Mouse (Mus musculus): Measurements from ENCODE around the gene Alg13. TPM values are rescaled to one million over a fixed set of nuclear protein-coding genes. Genes with fewer than 3 reads are reported as not detected.
A peak's percentile ranks its signal among the peaks of the same experiment; 100 is the strongest.

Alg13 gene
- 10 to 100 TPM in 1 of 4 experiments, 1 to 10 TPM in 3; 7.4 to 13.6 (median 8.5) TPM for total RNA-seq (2022)

- peak; percentile 65 for DNase-seq
Observed at GRCm38 (mm10) chrX:144317548-144318163, at the start of gene Alg13. Gene Alg13, plus strand, starts transcription at chrX:144317804.

GRCm38 (mm10) chrX:144268606-144269005, 49.0 kb upstream of the Alg13 start:
- DNase-seq, result no peak

DNA sequence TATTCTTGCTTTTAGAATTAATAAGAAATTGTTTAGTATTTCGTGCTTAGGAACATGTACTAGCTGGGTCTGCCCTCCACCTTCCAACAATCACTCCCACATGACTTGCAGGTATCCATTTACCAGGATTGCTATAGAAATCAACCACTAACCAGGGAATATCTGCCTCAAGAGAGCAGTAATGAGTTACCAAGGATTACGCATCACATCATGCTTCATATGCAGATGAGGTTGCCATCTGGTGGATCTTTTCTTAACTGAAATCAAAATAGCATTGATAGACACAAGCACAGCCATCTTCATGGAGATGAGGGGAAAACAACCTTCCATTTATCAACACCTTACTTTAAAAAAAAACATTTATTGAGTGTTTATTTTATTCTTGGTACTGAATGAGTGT, 16.1 kb upstream of the Alg13 start:
- no peak for DNase-seq

DNA sequence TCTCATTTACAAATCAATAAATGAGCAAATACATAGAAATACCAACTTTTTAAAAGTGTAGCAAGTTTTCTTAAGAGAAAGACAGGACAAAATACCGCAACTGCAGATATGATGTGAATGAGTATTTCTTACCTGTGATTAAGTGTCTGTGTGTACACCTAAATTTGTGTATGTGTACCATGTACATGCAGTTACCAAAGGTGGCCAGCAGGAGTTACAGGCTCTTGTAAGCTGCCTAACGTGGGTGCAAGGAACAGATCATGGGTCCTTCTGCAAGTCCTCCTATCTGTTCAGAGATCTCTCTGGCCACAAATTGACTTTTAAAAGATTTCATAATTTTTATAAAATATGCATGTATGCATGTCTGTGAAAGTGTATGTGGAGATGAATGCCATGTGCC, 11.9 kb upstream of the Alg13 start:
- no peak for DNase-seq

- DNase-seq, result no peak
Observed at GRCm38 (mm10) chrX:144314041-144314440, 3.6 kb upstream of the Alg13 start.

DNA sequence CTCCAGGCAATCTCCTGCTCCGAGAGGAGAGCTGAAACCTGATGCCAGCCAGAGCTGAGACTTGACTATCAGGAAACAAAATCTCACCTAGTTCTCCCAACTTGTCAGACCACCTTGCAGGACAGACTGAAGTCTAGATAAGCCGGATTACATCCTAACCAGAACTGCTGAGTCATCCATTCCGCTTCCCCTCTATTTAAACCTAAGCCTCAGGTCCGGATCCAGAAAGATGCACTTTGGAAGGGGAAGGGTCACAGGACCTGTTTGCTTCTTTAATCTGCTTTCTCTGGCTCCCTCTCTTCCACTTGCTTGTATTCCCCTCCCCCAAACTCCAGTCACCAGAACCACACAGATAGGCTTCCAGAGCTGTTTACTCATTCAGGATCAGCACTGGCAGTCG, 2.6 kb upstream of the Alg13 start:
- DNase-seq, result no peak

GRCm38 (mm10) chrX:144316004-144316403, 1.6 kb upstream of the Alg13 start:
- no peak for DNase-seq

DNA sequence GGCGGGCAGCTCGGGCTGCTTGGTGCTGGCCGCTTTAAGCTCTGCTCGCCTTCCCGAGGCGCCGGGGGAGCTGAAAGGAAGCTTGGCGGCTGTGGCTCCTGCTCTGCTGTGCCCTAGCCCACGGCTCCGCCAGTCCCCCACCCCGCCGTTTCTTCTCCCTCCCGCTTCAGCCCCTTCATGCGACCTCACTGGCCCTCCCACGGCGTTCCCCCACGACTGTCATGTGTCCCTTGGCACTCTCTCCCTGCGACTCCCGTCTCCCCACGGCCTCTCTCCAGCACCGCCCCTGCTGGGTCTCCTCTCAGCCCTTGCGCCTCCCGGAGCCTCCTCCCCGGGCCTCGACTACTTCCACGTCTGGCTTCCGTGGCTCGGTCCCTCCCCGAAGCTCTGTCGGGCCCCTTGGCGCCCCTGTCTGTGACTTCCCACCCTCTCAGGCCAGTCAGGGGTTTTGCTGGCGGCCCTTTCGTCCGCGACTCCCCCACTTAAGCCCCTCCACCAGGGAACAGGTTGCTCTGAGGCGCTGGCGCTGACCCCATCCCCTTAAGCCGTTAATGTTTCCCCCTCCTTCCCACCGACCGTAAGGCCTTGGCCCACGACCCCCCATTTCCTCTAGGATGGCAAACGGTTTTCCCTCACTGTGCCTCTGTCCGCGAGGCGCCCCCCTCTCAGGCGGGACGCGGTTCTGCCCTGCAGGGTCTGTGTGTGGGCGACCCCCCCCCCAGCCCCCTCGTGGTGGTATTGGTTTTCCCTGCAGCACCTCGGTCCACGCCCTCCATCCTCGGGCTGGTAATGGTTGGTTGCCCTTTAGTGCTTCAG, 768 bp downstream of the Alg13 start:
- DNase-seq, result peak; percentile 6

DNA sequence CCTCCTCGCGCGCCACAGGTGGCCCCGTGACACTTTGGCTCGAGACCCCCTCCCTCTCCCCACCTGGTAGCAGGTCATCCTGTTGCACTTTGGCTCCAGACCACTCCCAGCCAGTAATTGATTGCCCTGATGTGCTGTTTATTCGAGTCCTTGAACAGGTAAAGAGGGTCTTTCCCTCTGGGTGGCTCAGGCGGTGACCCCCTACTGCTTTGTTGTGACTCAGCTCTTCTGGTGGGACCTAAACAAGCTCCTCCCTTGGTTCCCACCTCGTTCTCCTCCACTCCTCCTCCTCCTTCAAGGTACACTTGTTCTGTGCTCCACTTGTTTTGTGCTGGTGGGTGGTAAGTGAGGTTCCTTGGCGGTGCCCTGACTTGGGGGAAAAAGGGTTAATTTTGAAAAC, 1.8 kb downstream of the Alg13 start:
- no peak for DNase-seq

- no peak for DNase-seq
Observed at GRCm38 (mm10) chrX:144325375-144325774, 7.8 kb downstream of the Alg13 start.

- no peak for DNase-seq
Observed at GRCm38 (mm10) chrX:144335332-144336015, 17.9 kb downstream of the Alg13 start.

GRCm38 (mm10) chrX:144337938-144338337, 20.3 kb downstream of the Alg13 start:
- no peak for DNase-seq

DNA sequence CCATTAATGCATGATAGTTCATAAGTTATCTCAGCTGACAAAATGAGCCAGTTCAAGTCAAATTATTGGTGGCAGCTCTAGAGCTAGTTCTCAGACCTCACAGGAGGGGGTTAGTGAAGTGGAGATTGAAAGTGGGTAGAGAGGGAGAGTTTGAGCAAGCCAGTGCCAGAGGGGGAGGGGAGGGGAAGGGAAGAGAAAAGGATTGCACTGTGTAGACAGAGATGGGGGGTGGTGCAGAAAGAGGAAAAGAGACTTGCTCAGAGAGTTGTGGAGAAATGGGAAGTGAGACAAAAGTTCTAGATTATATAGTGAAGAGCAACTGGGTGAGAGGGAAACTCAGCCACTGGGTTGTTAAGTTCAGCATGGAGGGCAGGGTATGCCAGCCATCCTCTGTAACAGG, 20.8 kb downstream of the Alg13 start:
- no peak for DNase-seq

- DNase-seq, result no peak
Observed at GRCm38 (mm10) chrX:144374196-144374595, 56.6 kb downstream of the Alg13 start.

GRCm38 (mm10) chrX:144403526-144403925, 85.9 kb downstream of the Alg13 start:
- peak; percentile 24 for DNase-seq

DNA sequence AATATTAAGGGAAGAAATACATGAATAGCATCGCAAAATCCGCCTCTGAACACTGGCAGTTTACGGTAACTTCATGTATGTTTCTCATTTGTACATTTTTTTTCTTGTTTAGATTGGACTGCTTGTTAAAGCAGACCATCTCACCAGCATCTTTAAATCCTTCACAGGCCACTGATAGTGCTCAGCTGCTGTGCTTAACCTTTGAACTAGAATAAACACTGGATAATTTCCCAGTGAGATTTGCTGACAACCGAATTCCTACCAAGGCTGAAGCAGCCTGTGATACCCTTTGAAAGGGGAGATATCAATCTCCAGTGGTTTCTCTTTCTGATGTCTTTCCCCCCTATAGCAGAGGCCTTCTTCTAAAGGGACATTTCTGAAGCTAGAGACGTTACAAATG, 90.4 kb downstream of the Alg13 start:
- no peak for DNase-seq

DNA sequence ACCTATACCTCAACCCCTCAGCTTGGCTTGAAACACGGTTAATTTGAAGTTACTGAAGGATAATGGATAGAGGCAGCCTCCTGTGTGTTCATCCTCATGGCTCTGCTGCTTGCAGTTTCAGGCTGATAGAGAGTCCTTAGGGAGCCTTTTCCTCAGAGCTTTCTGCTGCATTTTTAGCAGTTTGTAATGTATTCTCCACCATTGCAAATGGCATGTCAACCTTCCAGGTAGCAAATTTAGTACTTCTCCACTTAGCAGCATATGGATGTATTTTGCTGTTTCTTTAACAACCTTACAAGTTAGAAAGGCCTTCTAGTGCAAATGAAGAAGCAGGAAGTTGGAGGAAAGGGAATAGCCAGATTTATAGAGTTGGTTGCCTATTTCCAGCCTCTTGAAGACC, 102.7 kb downstream of the Alg13 start:
- no peak for DNase-seq

- DNase-seq, result no peak
Observed at GRCm38 (mm10) chrX:144421091-144421490, 103.5 kb downstream of the Alg13 start.

DNA sequence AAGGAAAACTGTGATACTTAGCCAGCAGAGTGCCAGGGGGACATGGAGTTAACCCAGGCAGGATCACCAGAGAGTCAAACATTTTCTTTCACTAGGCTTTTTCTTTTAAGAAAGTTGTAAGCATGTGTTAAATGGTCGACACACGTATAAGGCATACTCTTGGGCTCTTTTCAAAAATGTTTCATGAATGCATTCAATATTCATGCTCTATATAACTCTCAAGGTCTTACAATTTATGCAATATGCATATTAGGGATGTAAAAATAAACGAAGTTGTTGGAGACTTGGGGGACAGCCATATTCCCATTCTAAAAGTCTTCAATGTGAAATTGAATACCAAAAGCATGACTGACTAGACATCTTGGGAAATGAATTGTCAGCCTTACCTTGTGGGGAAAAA, 106.2 kb downstream of the Alg13 start:
- DNase-seq, result no peak

Data from adrenal gland, adult 8-10 months (tissue).